Mouse (Mus musculus): ENCODE measurements around the gene Pck2. TPM values are rescaled to one million over a fixed set of nuclear protein-coding genes. Genes with fewer than 3 reads are reported as not detected.
A peak's percentile ranks its signal among the peaks of the same experiment; 100 is the strongest.

The Pck2 gene
- polyA plus RNA-seq, 1 experiment from 2014 or later = 26.9 TPM

- Histone ChIP-seq H3K27me3 (ENCODE audit: low read depth, poor library complexity, severe bottlenecking) (peaks cover 39% of the 10 kb centered on the region), H3K36me3 (no peaks in the 10 kb centered on the region)
- 51% methylated on average over 7 of the region's 7 CpGs for WGBS
Observed at GRCm38 (mm10) chr14:55511037-55511436, 29.0 kb upstream of the Pck2 start.

GRCm38 (mm10) chr14:55513927-55514326, 26.1 kb upstream of the Pck2 start:
- Histone ChIP-seq H3K27me3 (ENCODE audit: low read depth, poor library complexity, severe bottlenecking) (peaks cover 56% of the 10 kb centered on the region), H3K4me1 (peaks cover 9% of the 10 kb centered on the region), H3K27ac (no peak overlapping the region), H3K9me3 (replicated peaks) (no peaks in the 10 kb centered on the region), H3K4me3 (no peak overlapping the region), H3K36me3 (no peaks in the 10 kb centered on the region)
- 67% methylated on average over 10 of the region's 10 CpGs for WGBS
- DNase-seq (ENCODE audit: low spot score) = no peak

More at GRCm38 (mm10) chr14:55511037-55511436, 29.0 kb upstream of the Pck2 start:
- no peak overlapping the region for H3K4me3 ChIP-seq
- peaks cover 7% of the 10 kb centered on the region; the same call in 1 of the 2 replicates for H3K4me1 ChIP-seq
- no peaks in the 10 kb centered on the region for H3K9me3 ChIP-seq (replicated peaks)
- no peak for DNase-seq (ENCODE audit: low spot score)
- no peak overlapping the region for H3K27ac ChIP-seq

- Histone ChIP-seq H3K4me3 (no peak overlapping the region), H3K36me3 (no peaks in the 10 kb centered on the region), H3K9me3 (replicated peaks) (no peaks in the 10 kb centered on the region), H3K4me1 (peaks cover 15% of the 10 kb centered on the region), H3K27ac (no peak overlapping the region), H3K27me3 (ENCODE audit: low read depth, poor library complexity, severe bottlenecking) (peaks cover 67% of the 10 kb centered on the region)
- no peak for DNase-seq (ENCODE audit: low spot score)
- 82% methylated on average over 4 of the region's 4 CpGs for WGBS
Observed at GRCm38 (mm10) chr14:55515846-55516245, 24.2 kb upstream of the Pck2 start.

GRCm38 (mm10) chr14:55518897-55519296, 21.2 kb upstream of the Pck2 start:
- Histone ChIP-seq H3K27me3 (ENCODE audit: low read depth, poor library complexity, severe bottlenecking) (peaks cover 70% of the 10 kb centered on the region), H3K4me3 (no peak overlapping the region), H3K27ac (no peak overlapping the region), H3K4me1 (peaks cover 16% of the 10 kb centered on the region), H3K36me3 (no peaks in the 10 kb centered on the region), H3K9me3 (replicated peaks) (no peaks in the 10 kb centered on the region)
- 31% methylated on average over 2 of the region's 2 CpGs for WGBS
- DNase-seq (ENCODE audit: low spot score) = no peak

- 58% methylated on average over 4 of the region's 4 CpGs for WGBS
- Histone ChIP-seq H3K36me3 (no peaks in the 10 kb centered on the region), H3K4me3 (no peak overlapping the region), H3K27ac (no peak overlapping the region), H3K27me3 (ENCODE audit: low read depth, poor library complexity, severe bottlenecking) (peaks cover 77% of the 10 kb centered on the region), H3K9me3 (replicated peaks) (no peaks in the 10 kb centered on the region), H3K4me1 (peaks cover 16% of the 10 kb centered on the region)
- no peak for DNase-seq (ENCODE audit: low spot score)
Observed at GRCm38 (mm10) chr14:55519604-55520003, 20.5 kb upstream of the Pck2 start.

GRCm38 (mm10) chr14:55520451-55521361, 19.4 kb upstream of the Pck2 start:
- Histone ChIP-seq H3K27me3 (ENCODE audit: low read depth, poor library complexity, severe bottlenecking) (peaks cover 87% of the 10 kb centered on the region), H3K27ac (peak overlapping the region; percentile 42; the same call in 1 of the 2 replicates), H3K36me3 (no peaks in the 10 kb centered on the region), H3K9me3 (replicated peaks) (no peaks in the 10 kb centered on the region), H3K4me1 (peaks cover 16% of the 10 kb centered on the region), H3K4me3 (peak overlapping the region; percentile 61)
- peak; percentile 60 for DNase-seq (ENCODE audit: low spot score)
- WGBS = under 1% methylated on average over 61 of the region's 61 CpGs

GRCm38 (mm10) chr14:55524062-55524461, 16.0 kb upstream of the Pck2 start:
- no peak for DNase-seq (ENCODE audit: low spot score)
- Histone ChIP-seq H3K9me3 (replicated peaks) (no peaks in the 10 kb centered on the region), H3K4me1 (peaks cover 13% of the 10 kb centered on the region), H3K27me3 (ENCODE audit: low read depth, poor library complexity, severe bottlenecking) (peaks cover 64% of the 10 kb centered on the region), H3K4me3 (no peak overlapping the region), H3K36me3 (no peaks in the 10 kb centered on the region), H3K27ac (no peak overlapping the region)
- 64% methylated on average over 4 of the region's 4 CpGs for WGBS

- 18% methylated on average over 8 of the region's 8 CpGs for WGBS
Observed at GRCm38 (mm10) chr14:55524785-55525184, 15.3 kb upstream of the Pck2 start, which contains the start of gene Nrl. Nrl (minus strand) TSS chr14:55524981.

GRCm38 (mm10) chr14:55526674-55527073, 13.4 kb upstream of the Pck2 start:
- 85% methylated on average over 2 of the region's 2 CpGs for WGBS
- H3K27me3 ChIP-seq (ENCODE audit: low read depth, poor library complexity, severe bottlenecking) = peaks cover 48% of the 10 kb centered on the region
- H3K4me3 ChIP-seq = no peak overlapping the region

More at GRCm38 (mm10) chr14:55524785-55525184, 15.3 kb upstream of the Pck2 start, which contains the start of gene Nrl:
- Histone ChIP-seq H3K4me1 (peaks cover 13% of the 10 kb centered on the region), H3K36me3 (no peaks in the 10 kb centered on the region), H3K27ac (no peak within 1 kb of the TSS), H3K9me3 (replicated peaks) (no peaks in the 10 kb centered on the region), H3K4me3 (no peak within 1 kb of the TSS), H3K27me3 (ENCODE audit: low read depth, poor library complexity, severe bottlenecking) (peaks cover 61% of the 10 kb centered on the region)
- no peak for DNase-seq (ENCODE audit: low spot score)

GRCm38 (mm10) chr14:55527940-55528339, 12.1 kb upstream of the Pck2 start:
- Histone ChIP-seq H3K9me3 (replicated peaks) (no peaks in the 10 kb centered on the region), H3K4me1 (no peaks in the 10 kb centered on the region), H3K27me3 (ENCODE audit: low read depth, poor library complexity, severe bottlenecking) (peaks cover 35% of the 10 kb centered on the region), H3K36me3 (no peaks in the 10 kb centered on the region), H3K27ac (no peak overlapping the region), H3K4me3 (no peak overlapping the region)
- WGBS = 25% methylated on average over 3 of the region's 3 CpGs
- DNase-seq (ENCODE audit: low spot score) = no peak

More at GRCm38 (mm10) chr14:55526674-55527073, 13.4 kb upstream of the Pck2 start:
- Histone ChIP-seq H3K36me3 (no peaks in the 10 kb centered on the region), H3K27ac (no peak overlapping the region), H3K9me3 (replicated peaks) (no peaks in the 10 kb centered on the region), H3K4me1 (no peaks in the 10 kb centered on the region)
- DNase-seq (ENCODE audit: low spot score) = no peak

GRCm38 (mm10) chr14:55536116-55536745, 3.8 kb upstream of the Pck2 start:
- Histone ChIP-seq H3K36me3 (no peaks in the 10 kb centered on the region), H3K4me1 (peaks cover 15% of the 10 kb centered on the region), H3K27ac (no peak overlapping the region), H3K27me3 (ENCODE audit: low read depth, poor library complexity, severe bottlenecking) (peaks cover 6% of the 10 kb centered on the region; the same call in 1 of the 2 replicates), H3K9me3 (replicated peaks) (no peaks in the 10 kb centered on the region), H3K4me3 (no peak overlapping the region)
- 50% methylated on average over 6 of the region's 6 CpGs for WGBS
- DNase-seq (ENCODE audit: low spot score) = peak; percentile 53

GRCm38 (mm10) chr14:55540787-55541321, 788 bp downstream of the Pck2 start:
- DNase-seq (ENCODE audit: low spot score) = peak; percentile 57
- H3K27me3 ChIP-seq (ENCODE audit: low read depth, poor library complexity, severe bottlenecking) = peaks cover 6% of the 10 kb centered on the region; the same call in 1 of the 2 replicates
- H3K4me3 ChIP-seq = peak overlapping the region; percentile 69
- 8% methylated on average over 10 of the region's 10 CpGs for WGBS
- H3K9me3 ChIP-seq (replicated peaks) = no peaks in the 10 kb centered on the region
- peaks cover 36% of the 10 kb centered on the region for H3K36me3 ChIP-seq
- peaks cover 18% of the 10 kb centered on the region for H3K4me1 ChIP-seq
- peak overlapping the region; percentile 88 for H3K27ac ChIP-seq

All from limb, embryonic 10.5 days (tissue).